Mouse (Mus musculus): ENCODE measurements around the gene Cfap97. TPM values are rescaled to one million over a fixed set of nuclear protein-coding genes. Genes with fewer than 3 reads are reported as not detected.

Gene Cfap97
- polyA plus RNA-seq, 1 experiment, result 18.8 TPM

GRCm38 (mm10) chr8:46236441-46237223 lies 85.1 kb downstream of the Cfap97 start:
- H3K4me1 ChIP-seq (ENCODE audit: control insufficient read depth, insufficient read depth, low read length), result no peaks in the 10 kb centered on the region
- H3K36me3 ChIP-seq (ENCODE audit: control insufficient read depth, insufficient read depth, low read length, poor library complexity, severe bottlenecking), result no peaks in the 10 kb centered on the region
- H3K9ac ChIP-seq (ENCODE audit: low read depth, poor library complexity, severe bottlenecking), result no peak overlapping the region
- no peaks in the 10 kb centered on the region for H3K9me3 ChIP-seq (replicated peaks; ENCODE audit: control insufficient read depth, insufficient read depth, low read length, poor library complexity, severe bottlenecking)
- no peak for TF ChIP-seq CTCF (IDR thresholded peaks at IDR 0.05; ENCODE audit: low read depth, low read length)
- TF ChIP-seq EP300 (IDR thresholded peaks at IDR 0.05; ENCODE audit: insufficient read depth, low read depth, low read length), result no peak
- TF ChIP-seq POLR2A (IDR thresholded peaks at IDR 0.05; ENCODE audit: insufficient read depth, low read length), result no peak
- no peak overlapping the region for H3K27ac ChIP-seq (ENCODE audit: insufficient read depth, low read length)
- H3K4me3 ChIP-seq (ENCODE audit: low read depth, low read length), result no peak overlapping the region
- peaks cover 3% of the 10 kb centered on the region for H3K27me3 ChIP-seq (ENCODE audit: control insufficient read depth, insufficient read depth, low read length, poor library complexity, severe bottlenecking)

DNA sequence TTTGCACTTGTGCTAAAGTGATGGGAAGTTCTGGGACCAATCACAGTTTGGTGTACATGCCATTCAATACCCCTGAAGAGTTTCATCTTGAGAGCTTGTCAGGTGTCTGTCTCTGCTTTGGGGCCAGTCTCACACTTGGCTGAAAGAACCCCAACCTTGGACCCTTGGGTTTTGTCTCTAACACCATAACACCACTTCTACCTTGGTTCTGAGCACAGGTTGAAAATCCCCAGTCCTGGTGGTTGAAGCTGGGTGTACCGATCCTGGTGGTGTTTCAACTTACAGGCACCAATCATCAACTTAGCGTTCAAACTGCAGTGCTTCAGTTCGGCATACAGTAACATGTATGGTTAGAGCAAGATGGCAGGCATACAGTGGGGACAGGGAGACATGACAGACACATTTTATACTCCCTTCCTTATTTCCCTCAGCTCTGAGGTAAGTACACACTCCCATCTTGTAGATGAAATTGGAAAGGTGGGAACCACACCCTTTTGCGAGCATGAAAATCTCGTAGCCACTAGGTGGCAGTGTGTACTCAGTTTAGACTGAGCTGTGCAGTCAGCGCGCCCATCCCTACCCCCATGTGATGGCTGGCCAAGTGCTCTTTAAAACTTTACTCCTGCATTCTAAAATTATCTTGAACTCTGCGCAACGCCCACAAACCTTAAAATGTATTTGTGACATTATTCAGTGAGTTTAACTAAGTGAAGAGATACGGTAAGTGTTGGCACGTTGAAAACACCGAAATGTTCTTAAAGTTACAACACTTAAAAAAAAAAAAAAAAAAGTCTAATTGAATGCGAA lies 90.2 kb downstream of the Cfap97 start:
- H3K4me3 ChIP-seq (ENCODE audit: low read depth, low read length), result no peak overlapping the region
- no peaks in the 10 kb centered on the region for H3K4me1 ChIP-seq (ENCODE audit: control insufficient read depth, insufficient read depth, low read length)
- H3K27ac ChIP-seq (ENCODE audit: insufficient read depth, low read length), result no peak overlapping the region
- no peaks in the 10 kb centered on the region for H3K9me3 ChIP-seq (replicated peaks; ENCODE audit: control insufficient read depth, insufficient read depth, low read length, poor library complexity, severe bottlenecking)
- H3K27me3 ChIP-seq (ENCODE audit: control insufficient read depth, insufficient read depth, low read length, poor library complexity, severe bottlenecking), result peaks cover 2% of the 10 kb centered on the region; the same call in 1 of the 2 replicates
- TF ChIP-seq EP300 (IDR thresholded peaks at IDR 0.05; ENCODE audit: insufficient read depth, low read depth, low read length) (no peak), CTCF (IDR thresholded peaks at IDR 0.05; ENCODE audit: low read depth, low read length) (peak; percentile 82), POLR2A (IDR thresholded peaks at IDR 0.05; ENCODE audit: insufficient read depth, low read length) (no peak)
- no peaks in the 10 kb centered on the region for H3K36me3 ChIP-seq (ENCODE audit: control insufficient read depth, insufficient read depth, low read length, poor library complexity, severe bottlenecking)
- H3K9ac ChIP-seq (ENCODE audit: low read depth, poor library complexity, severe bottlenecking), result no peak overlapping the region

DNA sequence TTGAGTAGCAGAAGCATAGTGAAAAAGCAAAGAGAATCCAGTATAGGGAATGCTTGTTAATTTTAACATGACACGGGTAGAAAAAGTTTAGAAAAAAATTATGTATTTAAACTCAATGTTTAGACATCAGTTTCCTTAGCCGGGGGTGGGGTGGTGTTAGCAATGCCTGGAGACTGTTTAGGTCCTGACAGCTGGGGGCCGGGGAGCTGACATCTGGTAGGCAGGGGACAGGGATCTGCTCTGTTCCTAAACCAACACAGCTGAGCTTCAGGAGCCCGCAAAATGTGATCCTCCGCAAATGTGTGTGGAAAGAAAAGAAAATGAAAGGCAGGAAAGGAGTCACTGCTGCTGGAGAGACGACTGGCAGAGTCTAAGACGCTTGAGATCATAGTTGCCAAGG lies 91.4 kb downstream of the Cfap97 start:
- H3K36me3 ChIP-seq (ENCODE audit: control insufficient read depth, insufficient read depth, low read length, poor library complexity, severe bottlenecking), result no peaks in the 10 kb centered on the region
- H3K27ac ChIP-seq (ENCODE audit: insufficient read depth, low read length), result no peak overlapping the region
- H3K4me3 ChIP-seq (ENCODE audit: low read depth, low read length), result no peak overlapping the region
- no peak overlapping the region for H3K9ac ChIP-seq (ENCODE audit: low read depth, poor library complexity, severe bottlenecking)
- TF ChIP-seq POLR2A (IDR thresholded peaks at IDR 0.05; ENCODE audit: insufficient read depth, low read length) (no peak), CTCF (IDR thresholded peaks at IDR 0.05; ENCODE audit: low read depth, low read length) (no peak), EP300 (IDR thresholded peaks at IDR 0.05; ENCODE audit: insufficient read depth, low read depth, low read length) (no peak)
- no peaks in the 10 kb centered on the region for H3K9me3 ChIP-seq (replicated peaks; ENCODE audit: control insufficient read depth, insufficient read depth, low read length, poor library complexity, severe bottlenecking)
- no peaks in the 10 kb centered on the region for H3K4me1 ChIP-seq (ENCODE audit: control insufficient read depth, insufficient read depth, low read length)
- H3K27me3 ChIP-seq (ENCODE audit: control insufficient read depth, insufficient read depth, low read length, poor library complexity, severe bottlenecking), result peaks cover 2% of the 10 kb centered on the region; the same call in 1 of the 2 replicates

Other genes with a start within 250 kb of the Cfap97 start
- not detected in 2 replicates for gene Ccdc110, start 217.2 kb upstream of the Cfap97 start, polyA plus RNA-seq (2011; ENCODE audit: insufficient read depth, insufficient read length, low read depth, missing spikeins)
- gene 1700029J07Rik, start 176.5 kb upstream of the Cfap97 start, polyA plus RNA-seq (2011; ENCODE audit: insufficient read depth, insufficient read length, low read depth, missing spikeins), result 3.6 and 4.8 TPM in 2 replicates
- gene Ufsp2, start 176.2 kb upstream of the Cfap97 start, polyA plus RNA-seq (2011; ENCODE audit: insufficient read depth, insufficient read length, low read depth, missing spikeins), result 49.2 and 62.4 TPM in 2 replicates
- gene Lrp2bp, start 152.5 kb upstream of the Cfap97 start, polyA plus RNA-seq (2011; ENCODE audit: insufficient read depth, insufficient read length, low read depth, missing spikeins), result 0.39 TPM in 1 of 2 replicates, not detected in the other
- gene Ankrd37, start 146.1 kb upstream of the Cfap97 start, polyA plus RNA-seq (2011; ENCODE audit: insufficient read depth, insufficient read length, low read depth, missing spikeins), result 6.5 and 8.3 TPM in 2 replicates
- 8.6 and 9.3 TPM in 2 replicates for gene Snx25, start 388 bp downstream of the Cfap97 start, polyA plus RNA-seq (2011; ENCODE audit: insufficient read depth, insufficient read length, low read depth, missing spikeins)
- 162 and 183 TPM in 2 replicates for gene Slc25a4, start 59.5 kb downstream of the Cfap97 start, polyA plus RNA-seq (2011; ENCODE audit: insufficient read depth, insufficient read length, low read depth, missing spikeins)
- gene Helt, start 142.9 kb downstream of the Cfap97 start, polyA plus RNA-seq (2011; ENCODE audit: insufficient read depth, insufficient read length, low read depth, missing spikeins), result not detected in 2 replicates

Data from ES-Bruce4 (cell line).